Mouse (Mus musculus) T-cell, adult 2 months (primary cell): ENCODE measurements at regions not wholly inside any gene's neighbourhood (a gene's known extent, or its start where the extent isn't known, plus 50 kb on each side); places are given as distances from the start of the nearest gene placed in this dataset.
"Not testable (repeated sequence)": the region's sequence is repeated elsewhere in the genome, so short reads cannot be mapped to it uniquely, and the experiment has no call there.

Source experiments
- DNase-seq: peaks from one replicate; pipeline ENCODE4 v3.0.0; 2022; ENCODE audit warnings: low spot score

DNA sequence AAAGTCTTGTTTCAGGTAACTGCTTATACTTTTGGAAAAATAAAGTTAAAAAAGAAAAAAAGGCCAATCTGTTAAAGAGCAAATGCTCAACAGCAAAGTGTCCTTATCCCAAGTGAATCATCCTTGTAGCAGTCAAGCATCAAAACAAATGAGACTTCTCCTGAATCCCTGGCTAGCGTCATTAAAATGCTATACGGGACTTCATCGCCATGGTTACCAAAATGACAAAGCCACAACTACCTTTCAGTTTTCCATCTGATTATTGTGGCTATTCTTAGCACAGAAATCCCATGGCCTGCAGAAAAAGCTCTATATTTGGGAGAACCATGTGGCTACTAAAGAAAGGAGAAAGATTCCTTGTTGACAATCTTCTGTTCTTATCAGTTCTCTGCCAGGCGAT lies 322.7 kb downstream of the Arl4a start:
- DNase-seq: no peak

- no peak for DNase-seq
Measured at GRCm38 (mm10) chr12:39714169-39714794, 323.5 kb downstream of the Arl4a start.

DNA sequence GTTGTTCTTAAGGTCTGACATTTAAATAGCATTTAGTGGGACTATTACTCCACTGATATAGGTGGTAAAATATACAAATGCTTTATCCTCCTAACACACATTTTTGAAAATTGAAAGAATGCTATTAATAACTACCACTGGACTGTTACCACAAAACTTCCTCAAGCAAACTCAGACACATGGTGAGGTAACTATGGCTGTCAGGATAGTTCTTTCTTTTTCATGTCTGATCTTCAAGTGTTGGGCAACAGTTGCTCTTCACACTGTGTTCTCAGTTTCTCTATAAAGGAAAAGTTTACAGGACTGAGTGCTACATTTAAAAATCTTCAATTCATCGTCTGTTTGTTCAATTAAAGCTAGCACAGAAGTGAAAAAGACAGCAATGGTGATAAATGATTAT lies 326.0 kb downstream of the Arl4a start:
- no peak for DNase-seq

- no peak for DNase-seq
Measured at GRCm38 (mm10) chr12:39709850-39710249, 328.0 kb downstream of the Arl4a start.

GRCm38 (mm10) chr12:39697182-39697581 lies 340.6 kb downstream of the Arl4a start:
- no peak for DNase-seq

GRCm38 (mm10) chr12:39695322-39695721 lies 342.5 kb downstream of the Arl4a start:
- no peak for DNase-seq

DNA sequence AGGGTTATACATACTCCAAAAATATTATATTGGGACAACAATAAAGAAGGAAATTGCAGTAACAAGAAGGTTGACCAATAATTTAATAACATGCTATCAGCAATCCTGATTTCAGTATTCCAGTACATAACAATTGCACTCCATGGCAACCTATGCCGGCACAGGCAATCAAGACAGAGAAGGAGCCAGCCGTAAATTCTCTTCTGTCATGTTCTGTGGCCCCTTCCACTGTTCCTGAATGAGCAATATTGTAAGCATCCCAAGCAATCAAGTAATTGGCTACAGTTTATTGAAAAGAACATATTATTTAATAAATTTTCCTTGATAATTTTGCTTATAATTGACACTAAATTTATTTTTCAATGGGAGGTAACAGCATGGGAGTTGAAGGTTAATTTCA lies 345.8 kb downstream of the Arl4a start:
- DNase-seq: no peak

GRCm38 (mm10) chr12:39685399-39685798 lies 352.4 kb downstream of the Arl4a start:
- no peak for DNase-seq

DNA sequence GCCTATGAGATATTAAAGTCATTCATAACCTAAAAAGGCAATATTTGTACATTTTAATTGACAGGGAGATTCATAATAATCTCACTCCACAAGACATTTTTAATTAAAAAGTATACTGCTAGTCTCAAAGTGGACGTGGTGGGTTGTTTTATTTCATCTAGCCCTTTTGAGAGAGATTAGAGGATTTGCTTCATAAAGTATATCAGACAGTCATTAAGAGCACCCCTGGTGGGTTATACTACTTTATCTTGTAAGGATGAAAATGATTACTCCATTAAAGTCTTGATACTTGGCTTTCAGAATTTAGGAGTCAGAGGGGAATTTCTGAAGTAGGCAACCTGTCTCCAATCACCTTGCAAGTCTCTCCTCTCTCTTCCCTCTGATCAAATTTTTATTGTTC lies 355.7 kb downstream of the Arl4a start:
- no peak for DNase-seq

DNA sequence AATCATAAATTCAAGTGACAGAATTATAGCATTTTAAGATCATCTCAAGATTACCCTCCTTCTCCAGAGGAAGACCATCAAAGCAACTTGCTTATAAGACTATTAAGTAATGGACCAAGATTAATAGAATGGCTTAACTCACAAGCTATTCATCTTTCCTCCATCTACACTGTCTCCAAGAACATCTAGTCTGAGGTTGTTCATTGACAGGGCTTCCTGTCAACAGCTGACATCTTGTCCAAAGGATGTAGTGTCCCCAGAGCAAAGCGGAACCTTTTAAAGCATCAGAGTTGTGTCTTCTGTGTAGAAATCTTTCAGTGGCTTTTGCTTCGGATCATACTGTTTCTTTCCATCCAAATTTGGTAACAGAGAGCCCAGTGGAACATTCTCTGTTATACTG lies 362.2 kb downstream of the Arl4a start:
- no peak for DNase-seq

DNA sequence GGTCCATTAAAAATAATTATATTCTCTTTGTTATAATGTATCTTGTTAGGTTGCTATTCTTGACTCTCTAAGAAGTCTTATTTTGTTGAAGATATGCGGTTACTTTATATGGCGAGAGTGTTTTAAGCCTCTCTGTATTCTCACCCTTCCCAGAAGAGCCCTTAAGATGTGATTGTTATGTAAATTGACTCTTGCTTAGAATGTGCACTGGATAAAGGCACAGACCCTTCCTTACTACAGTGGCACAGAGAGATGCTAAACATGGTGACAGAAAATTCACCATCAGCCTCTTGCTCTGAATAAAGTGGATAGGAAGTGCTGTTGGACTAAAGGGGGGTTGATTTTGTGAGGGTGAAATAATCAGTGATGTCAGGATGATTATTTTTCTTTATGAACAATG lies 370.1 kb downstream of the Arl4a start:
- DNase-seq: no peak

DNA sequence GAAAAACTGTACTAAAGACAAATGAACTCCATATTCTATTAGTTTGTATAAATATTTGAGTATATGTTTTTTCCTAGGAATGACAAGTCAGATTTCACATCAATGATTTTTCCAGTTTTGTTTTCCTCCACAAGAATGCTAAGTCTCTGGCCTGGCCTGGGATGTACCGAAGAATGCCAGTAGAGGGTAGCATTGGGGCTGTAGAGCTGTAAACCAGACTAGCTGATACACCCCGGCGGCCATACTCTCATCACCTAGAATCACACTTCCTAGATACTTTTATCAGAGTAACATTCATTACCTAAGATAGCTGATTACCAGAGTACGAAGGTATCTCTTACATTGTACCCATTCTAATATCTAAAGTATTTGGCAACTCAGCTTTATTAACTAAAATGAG lies 372.4 kb downstream of the Arl4a start:
- DNase-seq: peak; percentile 2

GRCm38 (mm10) chr12:39660420-39660819 lies 377.4 kb downstream of the Arl4a start:
- no peak for DNase-seq

DNA sequence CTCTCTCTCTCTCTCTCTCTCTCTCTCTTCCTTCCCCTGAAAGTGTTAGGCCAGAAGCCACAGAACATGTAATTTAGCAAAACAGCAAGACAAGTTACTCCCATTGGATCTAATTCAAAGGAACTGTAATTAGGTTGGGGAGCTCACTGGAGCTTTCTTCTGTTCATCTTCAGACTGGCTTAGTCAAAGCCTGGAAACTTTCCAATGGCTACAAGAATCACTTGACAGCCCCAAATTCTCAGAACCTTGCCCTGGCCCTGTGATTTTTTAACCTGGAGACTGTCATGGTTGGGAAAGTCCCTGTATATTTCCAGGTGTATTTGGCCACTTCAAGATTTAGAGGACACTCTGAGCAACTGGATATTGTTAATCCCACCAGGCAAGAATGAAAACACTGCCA lies 381.2 kb downstream of the Arl4a start:
- no peak for DNase-seq

DNA sequence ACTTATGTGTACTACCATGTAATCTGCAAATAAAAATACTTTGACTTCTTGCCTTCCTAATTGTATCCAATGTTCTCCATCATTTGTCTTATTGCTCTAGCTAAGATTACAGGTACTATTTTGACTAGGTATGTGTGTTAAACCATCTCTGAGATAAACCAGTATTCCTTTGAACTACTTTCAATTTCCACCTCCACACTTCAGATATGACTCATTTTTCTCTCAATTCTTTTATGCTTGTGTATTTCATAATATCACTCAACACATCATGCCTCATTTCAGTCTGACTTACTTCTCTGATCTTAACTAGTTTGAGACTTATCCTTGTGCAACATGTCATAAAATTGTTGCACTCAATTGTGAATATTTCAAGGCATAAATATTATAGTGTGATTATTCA lies 388.9 kb downstream of the Arl4a start:
- no peak for DNase-seq

- DNase-seq: no peak
Measured at GRCm38 (mm10) chr12:39646556-39646955, 391.3 kb downstream of the Arl4a start.

DNA sequence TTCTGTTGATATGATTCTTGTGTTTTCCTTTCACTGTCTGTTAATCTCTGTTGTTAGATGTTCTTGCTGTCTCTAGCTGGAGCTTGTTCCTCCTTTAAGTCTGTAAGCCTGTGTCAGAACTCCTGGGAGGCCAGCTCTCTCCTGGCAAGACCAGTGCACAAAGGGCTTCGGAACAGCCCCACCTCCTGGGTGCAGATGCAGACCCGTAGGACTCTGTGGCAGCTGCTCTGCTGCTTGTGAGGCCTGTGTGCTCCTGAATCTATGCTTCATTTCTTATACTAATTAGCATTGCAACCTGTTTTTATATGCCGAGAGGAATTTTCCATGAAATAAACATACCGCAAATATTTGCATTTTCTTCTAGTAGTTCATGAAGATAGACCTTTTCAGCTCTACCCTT lies 392.2 kb downstream of the Arl4a start:
- DNase-seq: no peak

- DNase-seq: no peak
Measured at GRCm38 (mm10) chr12:39639246-39639645, 398.6 kb downstream of the Arl4a start.

DNA sequence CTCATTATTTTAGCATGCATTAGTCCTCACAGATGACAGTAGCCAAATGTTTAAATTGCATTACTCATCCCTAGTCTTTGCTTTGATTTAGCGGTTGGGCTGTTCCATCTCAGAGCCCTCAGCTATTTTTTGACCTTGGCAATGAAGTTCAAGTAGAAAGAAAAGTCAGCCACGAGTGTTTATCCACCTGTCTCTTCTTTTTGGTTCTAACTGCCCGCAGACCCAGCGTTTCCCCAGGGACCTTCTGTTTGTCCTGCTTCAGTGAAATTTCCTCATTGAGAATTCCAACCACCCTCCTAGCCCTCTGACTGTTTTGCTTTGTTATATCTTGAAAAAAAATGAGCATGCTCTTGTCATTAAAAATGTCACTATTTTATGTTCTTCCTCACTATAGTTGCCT lies 403.5 kb downstream of the Arl4a start:
- DNase-seq: no peak

DNA sequence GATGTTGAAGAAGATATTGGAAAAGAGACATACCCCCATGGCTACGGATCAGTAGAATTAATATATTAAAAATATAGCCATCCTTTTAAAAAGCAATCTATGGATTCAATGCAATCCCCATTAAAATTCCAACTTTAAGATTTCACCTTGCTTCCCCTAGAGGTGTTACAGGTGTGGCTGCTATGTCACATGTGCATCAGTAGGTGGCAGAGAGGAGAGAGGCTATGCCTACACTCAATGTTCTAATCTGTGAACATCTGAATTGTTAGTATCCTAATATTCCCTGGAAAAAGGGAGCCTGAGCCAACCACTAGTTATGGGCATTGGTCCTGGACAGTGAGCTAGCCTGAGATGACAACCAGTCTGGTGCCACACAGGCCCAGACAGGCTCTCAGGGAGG lies 416.6 kb downstream of the Arl4a start:
- no peak for DNase-seq

DNA sequence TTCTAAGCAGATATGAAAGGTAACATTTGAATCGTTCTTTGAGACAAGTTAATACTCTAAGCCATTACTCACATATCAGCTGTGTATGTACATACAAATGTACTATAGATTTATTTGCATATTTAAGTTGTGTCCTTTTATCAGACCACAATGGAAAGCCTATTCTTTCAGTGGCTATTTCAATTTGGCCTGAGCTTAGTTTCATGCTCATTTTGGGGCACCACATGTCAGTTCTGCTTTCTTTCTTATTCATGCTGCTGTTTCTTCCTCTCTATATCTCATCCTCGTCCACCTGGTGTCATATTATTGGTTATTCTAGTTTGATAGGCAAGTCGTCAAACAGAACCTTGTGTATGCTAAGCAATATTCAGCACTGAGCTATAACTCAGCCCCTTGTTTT lies 432.5 kb downstream of the Arl4a start:
- no peak for DNase-seq

DNA sequence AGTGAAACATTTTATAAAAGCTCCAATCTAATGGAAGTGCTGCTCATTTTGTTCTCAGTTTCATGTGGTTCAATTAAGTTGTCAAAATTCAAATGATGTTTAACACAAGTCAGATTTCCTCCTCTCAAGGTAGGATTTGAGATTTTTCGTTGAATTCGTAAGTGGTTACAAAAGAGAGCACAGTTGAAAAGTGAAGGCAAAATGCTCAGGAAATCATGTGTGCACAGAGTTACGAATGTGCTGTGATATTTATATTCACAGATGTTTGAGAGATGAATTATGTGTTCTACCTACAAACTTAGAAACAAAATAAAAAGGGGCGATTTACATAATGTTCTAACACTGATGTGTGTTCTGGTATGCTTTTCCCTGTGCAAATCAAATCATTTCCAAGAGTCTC lies 433.1 kb downstream of the Arl4a start:
- no peak for DNase-seq

- DNase-seq: no peak
Measured at GRCm38 (mm10) chr12:39594726-39595125, 443.1 kb downstream of the Arl4a start.

DNA sequence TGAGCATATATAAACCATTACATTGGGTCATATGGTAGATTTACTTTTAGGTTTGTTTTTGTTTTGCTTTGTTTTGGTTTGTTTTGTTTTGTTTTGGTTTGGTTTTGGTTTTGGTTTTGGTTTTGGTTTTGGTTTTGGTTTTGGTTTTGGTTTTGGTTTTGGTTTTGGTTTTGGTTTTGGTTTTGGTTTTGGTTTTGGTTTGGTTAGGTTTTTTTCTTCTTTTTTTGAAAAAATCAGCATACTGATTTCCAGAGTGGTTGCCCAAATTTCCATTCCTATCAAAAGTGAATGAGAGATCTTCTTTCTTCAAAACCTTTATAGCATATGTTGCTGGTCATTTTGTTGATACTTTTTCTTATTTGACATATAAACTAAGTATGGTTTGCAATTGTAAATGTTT lies 444.0 kb downstream of the Arl4a start:
- not testable (repeated sequence) for DNase-seq
